Mouse (Mus musculus) ES-CJ7 (cell line): Measurements from ENCODE around the gene Creld1.

Experiments
- DNase-seq: peaks from one replicate; pipeline ENCODE4 v3.0.0; 2011; ENCODE audit warnings: low read depth, low spot score

Gene Creld1

DNA sequence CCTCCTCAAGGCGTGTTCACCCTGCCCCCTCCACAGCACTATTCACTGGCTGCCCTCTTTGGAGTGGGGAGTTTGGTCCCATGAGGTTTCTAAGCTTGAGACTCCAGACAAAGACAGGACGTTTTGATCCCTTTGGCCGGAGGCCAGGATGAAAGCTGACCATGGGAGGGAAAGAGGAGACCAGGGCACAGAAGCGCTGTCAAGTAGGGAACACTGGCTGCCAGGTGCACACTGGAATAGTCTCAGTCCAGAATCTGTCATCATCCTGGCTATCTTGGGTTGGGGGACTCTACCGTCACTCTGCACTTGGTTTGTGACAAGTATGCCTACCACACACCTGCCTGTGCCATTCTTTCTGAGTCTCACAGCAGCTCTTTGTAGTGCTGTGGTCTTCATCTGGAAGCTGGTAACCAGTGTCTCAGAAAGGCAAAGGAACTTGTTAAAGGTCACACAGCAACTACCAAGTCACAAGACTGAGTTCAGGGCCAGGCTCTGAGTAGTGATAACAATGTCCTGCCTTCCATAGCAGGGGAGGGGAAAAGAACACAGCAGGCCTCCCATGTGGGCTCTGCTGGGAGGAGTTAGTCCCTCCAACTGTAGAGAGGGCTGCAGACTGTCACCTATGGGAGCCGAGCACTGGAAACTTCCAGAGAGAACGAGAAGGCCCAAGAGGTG lies 25.3 kb downstream of the Creld1 start:
- DNase-seq, result no peak

DNA sequence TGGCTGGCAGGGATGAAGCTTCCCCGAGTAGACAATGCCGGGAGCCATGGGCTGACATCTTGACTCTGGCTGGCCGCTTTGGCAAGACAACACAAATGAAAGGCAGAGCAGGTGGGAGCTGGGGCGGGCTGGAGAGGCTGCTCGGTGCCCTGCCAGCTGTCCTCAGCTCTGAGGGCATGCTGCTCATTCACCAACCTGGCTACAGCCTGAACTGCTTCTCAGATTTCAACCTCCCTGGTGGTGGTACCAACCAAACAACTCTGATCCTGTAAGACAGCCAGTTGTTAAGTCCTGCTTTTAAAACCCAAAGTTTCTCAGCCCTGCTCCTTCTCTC lies 25.8 kb downstream of the Creld1 start:
- DNase-seq, result no peak

DNA sequence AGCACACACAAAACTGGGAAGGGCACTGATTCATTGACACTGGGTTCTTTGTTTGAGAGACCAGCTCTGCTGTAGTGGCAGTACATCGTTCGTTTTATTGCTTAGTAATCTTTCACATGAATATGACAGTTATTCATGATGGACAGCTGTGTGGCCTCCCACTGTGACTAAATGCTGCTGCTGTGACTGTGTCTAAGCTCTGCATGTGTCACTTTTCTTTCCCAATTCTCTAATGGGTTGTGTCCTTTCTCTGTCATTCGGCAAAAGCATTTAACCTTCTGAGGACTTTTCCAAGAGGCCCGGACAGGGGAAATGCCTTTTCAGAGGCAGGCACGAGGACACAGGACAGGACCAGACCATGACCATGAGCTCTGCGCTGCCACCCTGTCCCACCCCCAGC lies 30.8 kb downstream of the Creld1 start:
- no peak for DNase-seq

DNA sequence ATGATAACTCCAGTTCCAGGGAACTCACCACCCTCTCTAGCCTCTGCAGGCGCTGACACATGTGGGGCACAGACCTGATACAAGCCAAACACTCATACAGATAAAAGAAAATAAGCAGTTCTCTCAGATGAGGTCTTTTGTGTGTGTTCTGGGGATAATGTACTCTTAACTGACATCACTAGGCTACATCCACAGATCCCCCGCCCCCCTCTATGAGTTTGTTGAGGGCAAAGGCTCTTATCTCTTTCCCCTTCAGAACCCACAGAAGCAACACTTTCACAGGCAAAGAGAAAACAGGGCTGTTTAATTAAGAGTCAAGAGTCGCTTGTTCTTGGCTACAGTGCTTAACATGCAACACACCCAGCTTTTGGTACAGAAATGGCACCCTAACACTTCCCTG lies 31.5 kb downstream of the Creld1 start:
- DNase-seq, result no peak

DNA sequence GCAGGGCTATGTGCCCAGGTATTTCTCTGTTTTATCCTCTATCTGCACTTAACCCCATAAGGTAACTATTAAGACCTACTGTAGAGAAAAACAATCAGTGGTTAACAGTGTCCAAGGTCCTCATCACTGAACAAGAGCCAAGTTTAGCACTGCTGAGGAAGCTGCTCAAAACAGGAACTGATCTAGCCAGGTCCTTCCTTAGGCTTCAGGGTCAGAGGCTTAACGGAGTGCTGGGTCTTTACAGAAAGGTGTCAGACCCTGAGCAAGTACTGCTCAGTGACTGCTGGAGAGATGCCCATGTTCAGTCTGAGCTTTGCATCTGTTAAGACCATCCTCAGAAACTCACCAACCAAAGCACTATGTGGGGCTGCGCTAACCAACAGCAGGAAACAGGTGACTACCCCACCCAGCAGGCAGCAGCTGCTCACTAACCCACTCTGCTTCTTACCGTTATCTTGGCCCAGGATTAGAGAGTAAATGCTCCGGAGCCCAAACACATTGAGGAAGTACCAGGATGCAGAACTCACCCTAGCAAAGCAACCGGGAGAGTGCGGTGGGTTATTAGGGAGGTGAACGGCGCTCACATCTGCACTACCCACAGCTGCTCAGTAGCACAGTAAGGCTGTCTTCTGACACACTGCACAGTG lies 34.5 kb downstream of the Creld1 start:
- no peak for DNase-seq

DNA sequence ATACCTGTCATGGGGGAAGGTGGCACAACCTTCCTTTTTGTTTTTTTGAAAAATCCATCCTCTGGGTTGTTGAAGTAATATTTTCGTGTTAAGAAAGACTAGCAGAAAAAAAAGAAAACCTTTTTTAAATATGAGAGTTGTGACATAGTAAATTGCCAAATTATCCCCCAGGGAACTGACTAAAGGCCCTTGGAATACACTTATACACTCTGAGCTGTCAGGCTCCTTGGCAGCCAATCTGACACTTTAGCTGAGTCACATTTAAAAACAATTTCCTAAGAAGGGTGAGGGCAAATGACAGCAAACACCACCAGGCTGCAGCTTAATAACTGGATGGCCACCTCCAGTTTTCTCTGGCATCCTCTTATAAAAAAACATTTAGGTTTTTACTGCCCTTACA lies 39.2 kb downstream of the Creld1 start:
- no peak for DNase-seq

DNA sequence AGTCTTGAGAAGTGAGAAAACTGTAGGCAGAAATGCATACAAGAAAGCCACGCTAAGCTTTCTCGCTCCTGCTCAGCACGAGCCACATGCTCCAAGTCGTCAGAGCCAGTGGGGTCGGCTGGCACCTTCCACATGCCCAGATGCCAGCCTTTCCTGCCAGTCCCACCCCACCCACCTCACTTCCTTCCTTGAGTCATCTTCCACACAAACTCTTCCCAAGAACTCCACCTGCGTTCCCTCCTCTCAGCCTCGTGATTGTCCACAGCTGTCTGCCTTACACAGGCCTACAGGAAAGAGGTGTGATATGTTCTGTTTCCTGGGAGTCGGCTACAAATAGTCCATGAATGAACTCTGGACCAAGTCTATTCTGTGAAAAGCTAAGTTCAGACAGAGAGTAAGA lies 40.3 kb downstream of the Creld1 start:
- DNase-seq, result no peak

DNA sequence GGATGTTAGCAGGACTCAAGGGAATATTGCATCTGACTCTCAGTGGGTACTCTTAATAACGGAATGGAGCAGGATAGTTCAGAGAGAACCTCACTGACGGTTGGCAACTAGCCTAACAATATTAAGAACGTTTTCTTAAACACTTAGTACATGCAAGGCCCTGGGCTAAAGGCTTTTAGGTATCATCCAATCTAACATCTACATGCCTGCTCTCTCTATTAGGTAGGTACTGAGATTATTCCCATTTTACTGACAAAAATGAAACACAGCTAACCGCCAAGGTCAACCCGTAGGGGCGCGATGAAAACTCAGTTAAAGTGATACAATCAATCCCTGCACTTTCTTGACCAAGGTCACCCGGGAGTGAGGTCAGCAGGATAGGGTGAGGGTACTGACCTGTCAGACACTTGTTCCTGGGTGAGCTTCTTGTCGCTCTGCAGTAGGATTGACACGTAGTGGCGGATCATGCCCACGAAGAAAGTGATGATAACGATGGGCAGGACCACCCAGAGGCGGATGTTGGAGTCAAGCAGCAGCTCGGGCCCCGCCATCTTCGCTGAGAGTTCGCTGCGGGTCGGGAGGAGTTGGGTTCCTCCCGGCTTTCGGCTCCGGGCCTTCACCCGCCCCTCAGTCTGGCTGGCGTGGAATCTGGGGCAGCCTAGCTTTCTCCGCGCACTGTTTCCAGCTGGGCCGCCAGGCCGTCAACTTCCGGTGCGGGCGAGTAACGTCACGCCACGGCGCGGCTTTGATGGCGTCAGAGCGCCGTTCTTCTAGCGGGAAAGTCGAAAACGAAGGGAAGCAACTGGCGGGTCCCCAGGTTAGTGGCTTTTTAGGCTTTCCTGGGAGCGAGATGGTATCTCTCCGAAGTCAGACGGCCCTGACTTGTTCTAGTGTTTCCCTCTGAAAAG lies 48.1 kb downstream of the Creld1 start, which contains the start of the genes Emc3 and Fancd2:
TSS of gene Emc3 (minus strand) at position 721 of the 908 bp plus-strand sequence.
TSS of gene Fancd2 (plus strand) at position 751 of the 908 bp plus-strand sequence.
- DNase-seq, result peak; percentile 93

DNA sequence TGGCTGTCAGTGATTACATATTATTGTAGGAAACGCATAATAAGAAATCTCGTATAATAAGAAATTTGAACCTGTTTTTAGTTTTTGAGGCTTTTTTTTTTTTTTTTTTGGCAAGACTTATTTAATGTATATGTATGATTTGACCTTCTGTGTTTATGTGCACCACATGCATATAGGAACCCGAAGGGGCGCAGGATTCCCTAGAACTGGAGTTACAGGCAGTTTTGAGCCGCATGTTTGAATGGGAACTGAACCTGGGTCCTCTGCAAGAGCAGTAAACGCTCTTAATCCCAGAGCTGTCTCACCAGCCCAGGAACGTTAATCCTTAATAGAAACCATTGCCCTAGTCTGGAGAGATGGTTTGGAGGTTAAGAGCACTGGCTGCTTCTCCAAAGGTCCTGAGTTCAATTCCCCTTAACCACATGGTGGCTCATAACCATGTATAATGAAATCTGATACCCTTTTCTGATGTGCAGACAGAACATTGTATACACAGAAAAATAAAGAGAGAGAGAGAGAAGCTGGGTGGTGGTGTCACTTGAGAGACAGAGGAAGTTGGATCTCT lies 48.8 kb downstream of the Creld1 start:
- DNase-seq, result no peak

DNA sequence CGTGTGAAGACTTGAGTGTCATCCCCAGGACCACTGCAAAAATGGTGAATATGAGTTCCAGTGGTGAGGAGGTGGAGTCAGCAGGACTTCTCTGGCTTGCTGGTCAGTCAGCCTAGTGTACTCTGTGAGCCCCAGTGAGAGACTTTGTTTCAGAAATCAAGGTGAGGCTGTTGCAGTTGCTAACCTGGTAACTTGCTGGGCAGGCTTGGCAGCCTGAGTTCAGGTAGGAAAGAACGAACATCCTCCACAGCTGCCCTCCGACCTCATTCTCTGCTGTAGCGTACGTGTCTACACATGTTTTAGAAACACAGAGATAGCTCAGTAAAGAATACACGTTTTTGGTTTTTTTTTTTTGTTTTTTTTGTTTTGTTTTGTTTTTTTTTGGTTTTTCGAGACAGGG lies 51.8 kb downstream of the Creld1 start:
- DNase-seq, result no peak

DNA sequence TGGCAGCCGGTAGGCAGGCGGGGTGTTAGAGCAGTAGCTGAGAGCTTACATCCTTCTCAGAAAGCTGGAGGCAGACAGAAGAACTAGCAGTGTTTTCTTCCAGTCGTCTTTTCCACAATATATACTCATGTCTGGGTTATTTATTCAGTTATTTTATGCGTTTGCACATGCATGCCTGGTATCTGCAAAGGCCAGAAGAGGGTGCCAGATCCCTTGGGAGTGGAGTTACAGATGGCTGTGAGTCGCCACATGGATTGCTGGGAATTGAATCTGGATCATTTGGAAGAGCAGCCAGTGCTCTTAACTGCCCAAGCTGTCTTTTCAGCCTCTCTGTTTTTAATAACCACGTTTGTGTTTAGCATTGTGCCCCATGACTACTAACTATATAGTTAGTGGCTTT lies 58.5 kb downstream of the Creld1 start:
- DNase-seq, result peak; percentile 21
